Mouse (Mus musculus): Measurements from ENCODE around the gene Klk15.

DNA sequence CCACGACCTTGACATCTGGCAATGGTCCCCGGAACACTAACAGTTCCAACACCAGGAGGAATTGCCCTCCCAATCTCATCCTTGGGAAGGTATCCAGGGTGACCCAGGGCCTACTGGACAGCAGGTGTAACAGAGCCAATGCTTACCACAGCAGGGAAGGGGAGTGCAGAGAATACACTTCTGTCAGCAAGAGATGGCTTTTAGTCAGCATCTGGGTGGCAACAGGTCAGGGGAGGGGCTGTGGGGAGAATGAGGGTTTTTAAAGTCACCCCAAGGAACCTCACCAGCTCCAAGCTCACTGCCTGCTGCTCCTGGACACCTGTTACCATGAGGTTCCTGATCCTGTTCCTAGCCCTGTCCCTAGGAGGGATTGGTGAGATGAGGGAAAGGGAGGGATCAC is 16.8 kb downstream of the Klk15 start, which contains the start of gene Klk1b8:
- TF ChIP-seq CTCF (IDR thresholded peaks at IDR 0.05) = no peak
- TF ChIP-seq POLR2A (IDR thresholded peaks at IDR 0.05; ENCODE audit: insufficient read depth, low read depth, low read length) = no peak

Data from heart, adult 2 months (tissue).